Comparison of ENCODE assay signal across 11 mouse cellular contexts in genomic region chr12:26535261-26535890, GRCm38 (mm10).
DNase-seq lines count a peak whose midpoint lies in the region; ATAC-seq lines count a peak whose summit lies in the region.
"Had no signal": no experiment of that assay in that cellular context is flagged by ENCODE, and none has a peak within 500 bp of the region (broad histone marks: within the 10 kb centered on the region; RNA-seq: fewer than 3 reads in every experiment).

No protein-coding gene starts in this region.

- no peak overlapping the region for H3K9ac ChIP-seq in forebrain, embryonic 14.5 days (ENCODE audit: low read length)

- no peak overlapping the region for H3K4me3 ChIP-seq in forebrain, embryonic 14.5 days (ENCODE audit: low read depth, low read length)

- no peaks in the 10 kb centered on the region for H3K27me3 ChIP-seq in forebrain, embryonic 14.5 days (replicated peaks; ENCODE audit: control insufficient read depth, insufficient read depth, low read length)

- peak; percentile 21 for DNase-seq in right cerebral cortex, postnatal 4 days
- no peak for DNase-seq in right cerebral cortex, postnatal 14 days
- DNase-seq in forebrain, embryonic 14.5 days (ENCODE audit: low spot score), result no peak
- peak; percentile 56 for DNase-seq in mesoderm, embryonic 11.5 days (ENCODE audit: low read depth, low spot score)
- DNase-seq in testis, postnatal 10 days (ENCODE audit: low spot score), result peak; percentile 46
- DNase-seq in spleen, postnatal 14 days (ENCODE audit: low spot score in 2 of 2), result no peak
- DNase-seq in ovary, adult 18-20 months (ENCODE audit: low spot score), result no peak
- DNase-seq: adrenal gland, postnatal 25 days; cerebellum, adult 11-12 months; kidney, adult 8-10 months had no signal

- H3K9me3 ChIP-seq in forebrain, embryonic 14.5 days (replicated peaks; ENCODE audit: control insufficient read depth, low read length), result no peaks in the 10 kb centered on the region

- H3K27ac ChIP-seq in forebrain, embryonic 14.5 days (ENCODE audit: low read depth, low read length), result peak overlapping the region; percentile 91; the same call in 1 of the 2 replicates

- H3K4me1 ChIP-seq in forebrain, embryonic 14.5 days (ENCODE audit: control insufficient read depth, insufficient read depth, low read length), result peaks cover 10% of the 10 kb centered on the region; the same call in 1 of the 2 replicates

- no peak for ATAC-seq in forebrain, embryonic 14.5 days

- 84% methylated on average over 9 of the region's 9 CpGs for WGBS in forebrain, embryonic 14.5 days

- no peaks in the 10 kb centered on the region for H3K36me3 ChIP-seq in forebrain, embryonic 14.5 days (ENCODE audit: control insufficient read depth, insufficient read depth, low read length)

- no peak overlapping the region for H3K4me2 ChIP-seq in forebrain, embryonic 14.5 days (ENCODE audit: low read length)
- H3K4me2 ChIP-seq: liver, embryonic 11.5 days had no signal

Comparison
In these comparisons a context has a peak if more than half of its experiments do, and no peak if none do; other contexts are left out.
1. DNase-seq: peak in right cerebral cortex, postnatal 4 days (single experiment), mesoderm, embryonic 11.5 days (single experiment) and testis, postnatal 10 days (single experiment); none in right cerebral cortex, postnatal 14 days (single experiment), forebrain, embryonic 14.5 days (single experiment), spleen, postnatal 14 days (0 of 2) and ovary, adult 18-20 months (single experiment).